Mouse (Mus musculus) left cerebral cortex, postnatal 36 days (tissue): ENCODE data around the gene Usp32. TPM values are rescaled to one million over a fixed set of nuclear protein-coding genes. Genes with fewer than 3 reads are reported as not detected.

ENCODE experiments used
- DNase-seq, 2 experiments: peaks; one replicate each; pipeline ENCODE4 v3.0.0; 2021 to 2022; ENCODE audit warnings: low spot score in 2 of 2, mixed read lengths in 1 of 2
- intact Hi-C: fragments of 180-260 bp; cut with DNase I; formaldehyde crosslinking; loops from one replicate; pipeline ENCODE4 v1.15.1; 2025
- total RNA-seq, 2 experiments: library from RNA; stranded (reverse); gene quantifications; 2 replicates each; pipeline ENCODE4 v1.2.3; 2021

Gene Usp32
- total RNA-seq, 2 experiments from 2014 or later = 111 to 117 TPM

- intact Hi-C loops = no loop called here
- DNase-seq = no peak
Measured at GRCm38 (mm10) chr11:84995241-84995640, 144.7 kb downstream of the Usp32 start.

DNA sequence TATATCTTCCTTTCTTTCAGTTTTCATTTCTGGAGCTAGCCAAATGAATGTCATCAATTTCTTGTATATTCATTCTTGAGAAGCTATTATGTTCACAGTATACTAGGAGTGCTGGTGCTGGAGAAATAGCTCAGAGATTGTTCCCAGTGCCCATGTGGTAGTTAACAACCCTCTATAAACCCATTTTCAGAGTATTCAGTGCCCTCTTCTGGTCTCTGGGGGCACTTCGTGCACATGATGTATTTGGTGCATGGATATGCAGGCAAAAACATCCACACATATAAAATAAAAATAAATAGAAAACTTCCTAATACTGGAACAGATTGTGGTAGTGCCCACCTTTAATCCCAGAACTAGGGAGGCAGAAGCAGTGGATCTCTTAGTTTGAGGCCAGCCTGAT lies 147.0 kb downstream of the Usp32 start:
- intact Hi-C loops = loop anchor here (5.0 kb wide), 1 partner anchor 76 kb away; the partner anchor contains the start of gene Znhit3
- DNase-seq = no peak

DNA sequence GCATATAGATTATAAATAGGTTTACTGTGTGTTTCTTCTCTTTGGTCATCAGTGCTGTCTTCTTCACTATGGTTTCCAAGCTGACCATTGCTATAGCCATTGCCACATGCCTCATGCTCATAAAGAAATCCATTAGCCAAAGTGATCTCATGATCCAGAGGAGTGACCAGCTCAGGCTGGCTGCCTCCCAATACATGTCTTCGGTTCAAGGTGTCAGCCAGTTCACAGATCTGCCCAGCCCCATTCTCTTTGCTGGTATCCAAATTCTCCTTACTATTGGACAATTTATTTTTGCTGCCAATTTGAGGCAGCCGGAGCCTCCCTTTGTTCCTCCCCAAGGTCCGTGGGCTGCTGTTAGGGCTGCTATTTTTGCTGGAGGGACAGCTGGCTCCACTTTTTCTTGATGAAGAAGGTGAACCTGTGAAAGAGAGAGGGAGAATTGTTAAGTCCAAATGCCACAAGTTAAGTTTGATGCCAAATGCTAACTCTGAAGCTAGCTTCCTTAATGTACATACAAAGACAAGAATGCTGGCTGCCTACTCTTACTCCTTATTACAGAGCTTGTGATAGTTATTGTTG lies 151.5 kb downstream of the Usp32 start:
- DNase-seq = peak; percentile 41 to 57
- intact Hi-C loops = no loop called here

GRCm38 (mm10) chr11:84985421-84985820 lies 154.5 kb downstream of the Usp32 start:
- intact Hi-C loops = no loop called here
- no peak for DNase-seq

GRCm38 (mm10) chr11:84980697-84981096 lies 159.3 kb downstream of the Usp32 start:
- intact Hi-C loops = no loop called here
- DNase-seq = no peak

DNA sequence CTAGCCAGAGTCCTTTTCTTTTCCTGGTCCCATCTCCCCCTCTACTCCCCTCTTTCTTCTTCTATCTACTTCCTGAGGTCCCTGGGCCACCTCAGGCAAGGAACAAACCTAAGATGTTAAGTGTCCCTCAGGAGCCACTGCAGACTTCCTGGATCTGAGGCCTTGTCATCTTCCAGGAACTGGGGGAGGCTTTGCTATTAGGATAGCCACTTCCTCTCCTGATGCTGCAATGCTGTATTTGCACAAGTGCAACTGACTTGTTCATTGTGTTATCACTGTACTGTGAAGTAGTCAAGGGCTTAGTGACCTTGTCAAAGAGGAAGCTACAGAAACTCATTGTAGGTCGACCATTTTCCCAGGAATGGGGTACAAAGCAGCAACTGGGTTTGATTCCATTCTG lies 160.6 kb downstream of the Usp32 start:
- intact Hi-C loops = no loop called here
- DNase-seq = no peak

- intact Hi-C loops = no loop called here
- no peak for DNase-seq
Measured at GRCm38 (mm10) chr11:84978113-84978512, 161.8 kb downstream of the Usp32 start.

DNA sequence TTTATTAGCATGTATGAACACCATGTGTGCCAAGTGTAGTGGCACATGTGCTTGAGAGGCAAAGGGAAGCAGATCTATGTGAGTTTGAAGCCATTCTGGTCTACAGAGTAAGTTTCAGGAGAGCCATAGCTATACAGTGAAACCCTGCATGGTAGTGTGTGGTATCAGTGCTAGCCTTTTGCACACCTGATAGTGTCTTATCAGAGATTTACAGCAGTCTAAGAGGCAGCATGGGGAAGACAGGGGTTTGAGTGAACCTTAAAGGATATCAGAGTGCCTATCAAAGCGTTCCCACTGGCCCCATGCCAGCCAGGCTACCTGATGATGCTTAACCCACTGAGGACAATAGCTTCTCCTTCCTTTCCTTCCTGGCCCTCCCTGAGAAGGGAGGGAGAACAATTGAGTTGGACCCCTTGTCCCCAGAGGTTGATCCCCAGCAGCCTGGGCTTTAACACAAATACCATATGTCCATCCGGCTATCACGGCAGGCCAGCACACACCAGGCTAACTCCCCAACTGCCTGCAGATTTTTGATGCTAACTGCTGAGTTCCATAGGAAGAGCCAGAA lies 162.5 kb downstream of the Usp32 start:
- no peak for DNase-seq
- intact Hi-C loops = no loop called here

DNA sequence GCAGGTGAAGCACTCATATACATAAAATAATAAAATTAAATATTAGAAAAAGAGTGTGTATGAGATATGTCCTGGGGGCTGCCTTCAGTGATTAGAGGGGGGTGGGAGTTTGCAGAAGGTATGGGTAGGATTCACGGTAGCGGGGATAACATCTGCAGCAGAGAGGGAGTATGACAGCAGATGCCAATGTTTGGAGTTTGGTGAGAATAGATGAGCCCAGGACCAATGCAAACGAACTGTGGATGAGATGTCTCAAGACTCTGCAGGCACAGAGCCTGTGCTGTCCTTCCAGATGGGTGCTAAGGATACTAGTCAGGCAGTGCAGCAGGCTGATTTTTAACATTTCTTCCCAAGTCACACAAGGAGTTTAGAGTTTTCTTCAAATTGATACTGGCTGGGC lies 163.3 kb downstream of the Usp32 start:
- intact Hi-C loops = no loop called here
- no peak for DNase-seq

DNA sequence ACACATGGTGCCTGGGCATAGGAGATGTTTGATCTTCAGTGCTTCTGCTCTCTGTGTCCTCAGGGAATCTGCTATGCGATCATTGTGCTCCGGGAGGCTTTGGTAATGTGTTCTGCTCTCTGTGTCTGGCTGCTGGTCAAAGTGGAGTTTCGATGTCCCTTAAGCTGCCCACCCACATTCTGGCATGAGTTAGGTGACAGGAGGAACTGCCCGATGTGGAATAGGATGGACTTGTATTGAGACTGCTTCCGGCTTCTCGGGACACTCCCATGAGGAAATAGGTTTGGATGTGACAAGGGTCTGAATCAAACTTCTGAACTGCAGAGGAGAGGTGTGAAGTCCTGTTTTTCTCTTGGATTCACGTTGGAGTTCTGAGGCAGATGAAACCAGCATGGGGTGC lies 165.4 kb downstream of the Usp32 start:
- no peak for DNase-seq
- intact Hi-C loops = loop anchor here (2.0 kb wide), 1 partner anchor 56 kb away; no protein-coding TSS in a partner anchor

- DNase-seq = no peak
- intact Hi-C loops = loop anchor here (2.0 kb wide), 1 partner anchor 55 kb away; no protein-coding TSS in a partner anchor
Measured at GRCm38 (mm10) chr11:84973661-84974060, 166.3 kb downstream of the Usp32 start.

DNA sequence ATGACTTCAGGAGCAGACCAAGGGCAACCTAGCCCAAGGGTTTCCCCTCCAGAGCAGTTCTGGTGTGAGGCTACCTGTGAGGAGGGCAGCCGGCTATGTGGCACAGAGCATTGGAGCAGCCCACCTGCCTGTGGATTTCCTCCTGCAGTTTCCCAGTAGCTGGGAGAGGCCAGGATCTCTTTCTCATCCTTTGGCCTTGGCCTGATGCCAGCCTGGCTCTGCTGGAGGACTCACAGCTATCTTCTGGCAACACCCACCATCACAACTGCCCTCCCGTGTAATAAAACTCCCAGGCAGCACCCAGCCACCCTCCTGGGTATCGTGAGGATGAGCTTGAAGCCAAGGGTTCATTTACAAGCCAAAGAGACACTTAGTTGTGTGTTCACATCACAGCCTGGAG lies 167.9 kb downstream of the Usp32 start:
- no peak for DNase-seq

DNA sequence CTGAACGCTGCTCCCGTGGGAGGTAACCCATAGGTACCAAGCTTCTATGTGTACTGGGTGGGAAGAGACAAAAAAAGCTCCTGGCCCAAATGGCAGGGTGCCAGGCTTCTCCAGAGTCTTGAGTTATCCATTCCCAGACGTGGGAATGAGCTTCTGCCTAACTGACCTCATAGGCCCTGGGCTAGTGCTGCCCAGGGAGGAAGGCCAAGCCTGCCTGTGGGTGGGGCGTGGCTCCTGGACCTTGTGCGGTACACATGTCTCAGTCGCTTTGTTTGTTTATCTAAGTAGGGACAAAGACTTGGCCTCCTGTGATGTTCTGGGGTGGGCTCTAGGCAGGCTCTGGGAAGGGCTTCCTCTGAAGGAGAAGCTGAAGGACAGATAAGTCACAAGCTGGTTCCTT lies 171.2 kb downstream of the Usp32 start:
- intact Hi-C loops = no loop called here
- DNase-seq = no peak

More for the DNA sequence above, 167.9 kb downstream of the Usp32 start:
- intact Hi-C loops = no loop called here

GRCm38 (mm10) chr11:84968309-84968708 lies 171.7 kb downstream of the Usp32 start:
- DNase-seq = no peak
- intact Hi-C loops = no loop called here

DNA sequence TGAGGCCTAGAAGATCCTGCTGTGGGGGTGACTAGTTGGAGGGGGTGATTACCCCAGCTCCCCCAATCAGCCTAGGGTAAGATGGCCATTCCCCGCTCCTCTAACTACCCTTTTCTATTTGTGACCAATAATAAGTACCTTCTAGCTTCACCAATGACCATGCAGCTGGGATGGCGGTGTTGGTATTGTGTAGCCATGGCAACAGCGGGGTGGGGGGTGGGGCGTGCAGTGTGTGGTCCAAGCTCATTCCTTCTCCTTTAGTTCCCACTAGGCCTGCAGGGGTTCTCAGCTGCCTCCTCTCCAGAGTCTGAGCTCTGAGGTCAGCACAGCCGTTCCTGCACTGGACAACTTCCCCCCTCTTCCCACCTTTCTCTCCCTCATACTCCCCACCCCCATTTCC lies 172.8 kb downstream of the Usp32 start:
- DNase-seq = no peak
- intact Hi-C loops = no loop called here

GRCm38 (mm10) chr11:84966696-84967095 lies 173.3 kb downstream of the Usp32 start:
- no peak for DNase-seq
- intact Hi-C loops = no loop called here

GRCm38 (mm10) chr11:84963556-84963955 lies 176.4 kb downstream of the Usp32 start:
- intact Hi-C loops = no loop called here
- DNase-seq = no peak

DNA sequence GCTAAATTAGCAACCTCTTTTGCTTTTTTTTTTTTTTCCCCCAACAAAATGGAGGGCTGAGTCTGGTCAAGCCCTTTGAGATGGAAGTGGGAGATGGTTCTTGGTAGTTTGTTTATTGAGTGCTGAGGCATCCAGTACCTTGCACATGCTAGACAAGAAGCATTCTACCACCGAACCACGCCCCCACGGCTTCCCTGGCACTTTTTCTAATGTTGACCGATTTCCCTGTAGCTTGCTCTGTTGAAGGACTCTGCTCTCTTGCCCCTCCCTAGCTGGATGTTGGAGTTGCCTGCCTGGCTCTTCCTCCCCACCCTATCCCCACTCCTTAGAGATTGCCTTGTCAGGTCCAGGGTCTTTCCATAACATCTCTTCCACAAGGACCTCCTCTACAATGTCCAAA lies 177.4 kb downstream of the Usp32 start:
- DNase-seq = no peak
- intact Hi-C loops = no loop called here

GRCm38 (mm10) chr11:84961571-84961970 lies 178.4 kb downstream of the Usp32 start:
- intact Hi-C loops = no loop called here
- no peak for DNase-seq

DNA sequence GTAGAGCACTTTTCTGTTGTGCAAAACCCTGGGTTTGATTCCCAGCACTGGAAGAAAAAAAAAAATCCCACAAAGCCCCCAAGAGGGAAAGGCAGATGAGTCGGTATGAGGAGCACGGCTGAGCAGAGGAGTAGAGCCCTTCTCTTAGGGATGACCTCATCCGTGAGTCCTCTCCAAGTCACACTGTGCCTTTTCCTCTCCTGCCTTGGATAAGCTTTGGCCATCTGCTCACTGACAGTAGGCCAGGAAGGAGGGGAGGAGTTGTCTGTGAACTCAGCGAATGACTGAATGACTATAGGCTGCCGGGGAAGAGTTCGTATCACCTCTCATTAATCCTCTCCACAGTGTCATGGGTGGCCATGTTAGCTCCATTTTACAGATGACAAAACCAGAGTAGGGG lies 179.2 kb downstream of the Usp32 start:
- intact Hi-C loops = no loop called here
- DNase-seq = no peak

GRCm38 (mm10) chr11:84960291-84960690 lies 179.7 kb downstream of the Usp32 start:
- DNase-seq = no peak
- intact Hi-C loops = no loop called here

DNA sequence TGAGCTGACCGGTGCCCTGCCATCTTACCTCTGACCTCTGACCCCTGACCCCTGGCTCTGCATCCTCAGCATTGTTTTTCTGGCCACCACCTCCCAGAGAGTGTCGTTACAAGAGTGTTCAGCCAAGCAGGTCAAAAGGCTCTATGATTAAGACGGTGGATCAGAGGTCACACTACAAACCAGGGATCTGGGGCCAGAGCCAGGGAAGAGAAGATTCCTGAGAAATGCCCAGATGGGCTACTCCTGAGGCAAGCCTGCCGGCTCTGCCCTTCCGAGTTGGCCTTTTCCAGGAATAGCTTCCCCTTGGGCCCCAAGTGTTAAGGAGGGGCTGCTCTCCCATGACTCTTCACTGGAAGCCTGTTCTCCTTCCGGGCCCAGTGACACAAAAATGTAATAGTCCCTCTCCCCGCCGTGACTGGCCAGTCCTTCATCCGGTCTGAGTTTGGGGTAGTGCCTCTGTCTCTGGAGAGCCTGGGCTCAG lies 180.2 kb downstream of the Usp32 start:
- intact Hi-C loops = no loop called here
- DNase-seq = no peak
